Mouse (Mus musculus): Measurements from ENCODE around the gene Mccc2.

GRCm38 (mm10) chr13:99899670-99900556 is 115.5 kb downstream of the Mccc2 start:
- TF ChIP-seq CTCF (IDR thresholded peaks at IDR 0.05; ENCODE audit: borderline replicate concordance, control insufficient read depth, extremely low read depth, insufficient read depth, low read length, poor library complexity) (no peak), POLR2A (IDR thresholded peaks at IDR 0.05; ENCODE audit: control insufficient read depth, extremely low read depth, insufficient read depth, low read length, poor library complexity) (no peak)

All from thymus, adult 2 months (tissue).